Mouse (Mus musculus): ENCODE measurements at regions not wholly inside any gene's neighbourhood (a gene's known extent, or its start where the extent isn't known, plus 50 kb on each side); places are given as distances from the start of the nearest gene placed in this dataset.

DNA sequence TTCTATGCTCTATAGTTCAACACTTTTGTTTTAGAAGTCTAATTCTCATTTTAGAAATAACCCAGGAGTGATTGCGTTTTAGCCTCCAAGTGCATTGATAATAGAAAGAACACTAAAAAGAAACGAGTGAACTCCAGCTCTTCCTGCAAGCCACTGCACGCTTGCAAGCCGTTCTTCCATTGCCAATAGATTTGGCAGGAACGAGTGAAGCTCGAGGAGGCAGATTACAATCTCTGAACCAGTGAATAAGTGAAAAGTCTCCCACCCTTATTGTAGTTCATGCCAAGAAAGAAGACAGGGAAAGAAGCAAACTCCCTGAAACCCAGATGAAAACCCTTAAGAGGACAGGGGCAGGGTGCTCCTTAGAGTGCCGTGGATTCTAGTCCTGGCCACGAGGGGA lies 167.5 kb downstream of the Cd109 start:
- no peak for TF ChIP-seq POLR2A (IDR thresholded peaks at IDR 0.05; ENCODE audit: low read depth, low read length)
- TF ChIP-seq CTCF (conservative IDR thresholded peaks at IDR 0.05 in 1 of 2, IDR thresholded peaks at IDR 0.05 in 1 of 2; ENCODE audit: low read depth in 2 of 2, low read length in 2 of 2), result no peak
- no peak for TF ChIP-seq NELFE (IDR thresholded peaks at IDR 0.05; ENCODE audit: low read depth, low read length)
- TF ChIP-seq CHD1 (IDR thresholded peaks at IDR 0.05; ENCODE audit: low read depth, low read length), result no peak
- no peak for TF ChIP-seq MXI1 (IDR thresholded peaks at IDR 0.05; ENCODE audit: low read depth, low read length)
- TF ChIP-seq ZMIZ1 (IDR thresholded peaks at IDR 0.05; ENCODE audit: low read depth, low read length), result no peak
- TF ChIP-seq GABPA (IDR thresholded peaks at IDR 0.05; ENCODE audit: insufficient replicate concordance, low read depth, low read length), result no peak
- no peak for TF ChIP-seq NRF1 (IDR thresholded peaks at IDR 0.05; ENCODE audit: low read depth, low read length)
- no peak for TF ChIP-seq USF2 (conservative IDR thresholded peaks at IDR 0.05; ENCODE audit: low read depth, low read length)
- TF ChIP-seq MAFK (IDR thresholded peaks at IDR 0.05; ENCODE audit: insufficient replicate concordance, low read length), result no peak
- TF ChIP-seq USF1 (IDR thresholded peaks at IDR 0.05; ENCODE audit: low read depth, low read length), result no peak
